Mouse (Mus musculus) heart, postnatal 0 days (tissue): ENCODE measurements around the gene Rnf227. TPM values are rescaled to one million over a fixed set of nuclear protein-coding genes. Genes with fewer than 3 reads are reported as not detected.
A peak's percentile ranks its signal among the peaks of the same experiment; 100 is the strongest.

Experiments
- ATAC-seq: fragments of 200-750 bp; cut with Nextera tagmentation; 2 replicates; pipeline ENCODE4 v1.8.0; 2017; ENCODE audit warnings: low read depth, moderate number of reproducible peaks, moderate library complexity; ENCODE audit not compliant: insufficient read depth
- DNase-seq: peaks from one replicate; pipeline ENCODE4 v3.0.0-alpha.2; 2016; ENCODE audit warnings: low spot score
- H3K27ac ChIP-seq: fragments of 300-500 bp; sonication (generic); 2 replicates; pipeline ENCODE4 v1.5.1; 2014; ENCODE audit warnings: low read depth, mild to moderate bottlenecking
- H3K27me3 ChIP-seq: fragments of 300-500 bp; sonication (generic); 2 replicates; pipeline ENCODE4 v1.6.1; 2014; ENCODE audit warnings: low read length, mixed read lengths; ENCODE audit not compliant: control insufficient read depth, insufficient read depth
- H3K36me3 ChIP-seq: fragments of 300-500 bp; sonication (generic); replicated peaks from 2 replicates; pipeline ENCODE4 v1.6.1; 2014; ENCODE audit warnings: low read length, mixed read lengths; ENCODE audit not compliant: control insufficient read depth, insufficient read depth
- H3K4me1 ChIP-seq: fragments of 300-500 bp; sonication (generic); 2 replicates; pipeline ENCODE4 v1.6.1; 2014; ENCODE audit warnings: antibody characterized with exemption; ENCODE audit not compliant: control insufficient read depth, insufficient read depth
- H3K4me2 ChIP-seq: fragments of 300-500 bp; sonication (generic); 2 replicates; pipeline ENCODE4 v1.6.1; 2014; ENCODE audit warnings: low read depth, mild to moderate bottlenecking, low read length, moderate library complexity
- H3K4me3 ChIP-seq: fragments of 300-500 bp; sonication (generic); 2 replicates; pipeline ENCODE4 v1.5.1; 2014; ENCODE audit warnings: low read depth, low read length
- H3K9ac ChIP-seq: fragments of 300-500 bp; sonication (generic); replicated peaks from 2 replicates; pipeline ENCODE4 v1.6.1; 2014; ENCODE audit warnings: low read depth, low read length, mixed read lengths
- H3K9me3 ChIP-seq: fragments of 300-500 bp; sonication (generic); replicated peaks from 2 replicates; pipeline ENCODE4 v1.6.1; 2016; ENCODE audit warnings: low read length; ENCODE audit not compliant: control insufficient read depth
- CTCF ChIP-seq: IDR thresholded peaks from 2 replicates; pipeline ENCODE4 v1.5.1; 2016; ENCODE audit warnings: antibody characterized with exemption, control low read depth, low read depth
- EP300 ChIP-seq: IDR thresholded peaks from 2 replicates; pipeline ENCODE4 v1.6.1; 2016; ENCODE audit warnings: antibody characterized with exemption, low read depth
- WGBS: fragments of 180-500 bp; shearing (Covaris S2); extraction: QIAGEN DNeasy Blood & Tissue Kit; methylation state at CpG from one replicate; pipeline ENCODE4 v1.1.7; 2014; 5-methylcytosine and 5-hydroxymethylcytosine counted together
- polyA plus RNA-seq: library from polyadenylated mRNA; unstranded; fragments of >200 nt; fragmentation: Nextera tagmentation; extraction: Ambion mirVana; gene quantifications from 2 replicates; pipeline ENCODE4 v1.2.1, GENCODE M21; 2015
- total RNA-seq: library from RNA; depleted of rRNA; stranded (reverse); fragments of >200 nt; gene quantifications from 2 replicates; pipeline ENCODE4 v1.2.3, GENCODE M21; 2014; ENCODE audit warnings: low replicate concordance; rRNA removed

Rnf227 gene
- total and polyA plus RNA-seq, 2 experiments from 2014 or later, result 3.4 to 10.2 TPM

DNA sequence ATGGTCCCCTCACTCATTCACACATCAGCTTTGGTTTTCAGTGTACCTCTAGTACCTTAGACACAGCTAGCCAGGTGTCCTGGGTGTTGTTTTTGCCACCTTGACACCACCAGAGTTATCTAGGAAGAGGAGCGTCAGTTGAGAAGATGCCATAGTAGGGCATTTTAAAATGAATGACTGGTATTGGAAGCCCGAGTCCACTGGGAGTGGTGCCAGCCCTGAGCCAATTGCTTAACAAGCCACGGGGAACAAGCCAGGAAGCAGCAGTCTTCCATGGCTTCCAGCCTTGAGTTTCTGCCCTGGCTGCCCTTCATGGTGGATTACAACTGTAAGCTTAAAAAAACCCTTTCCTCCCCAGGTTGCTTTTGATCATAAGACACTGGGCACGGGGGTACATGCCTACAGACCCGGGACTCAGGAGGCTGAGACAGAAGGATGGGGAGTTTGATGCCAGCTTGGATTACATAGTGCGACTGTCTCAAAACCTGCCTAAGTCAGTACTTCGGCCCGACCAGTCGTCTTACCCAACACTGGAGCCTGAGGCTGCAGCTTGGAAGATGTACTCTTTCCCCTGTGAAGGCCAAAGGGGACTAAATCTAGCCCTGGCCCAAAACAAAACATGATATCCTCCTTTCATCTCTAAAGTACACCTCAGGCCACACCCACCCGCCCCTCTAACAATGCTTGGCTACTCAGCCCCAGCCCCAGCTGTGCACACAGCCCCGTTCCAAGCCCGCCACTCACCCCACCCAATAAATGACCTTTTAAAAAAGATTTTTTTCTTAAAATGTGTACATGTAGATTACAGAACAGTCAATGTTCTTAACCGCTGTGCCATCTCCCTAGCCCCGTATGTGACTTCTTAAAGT is 49.5 kb downstream of the Rnf227 start:
- no peak for TF ChIP-seq EP300
- no peak overlapping the region for H3K27ac ChIP-seq
- H3K4me1 ChIP-seq, result no peaks in the 10 kb centered on the region
- H3K4me2 ChIP-seq, result no peak overlapping the region
- no peaks in the 10 kb centered on the region for H3K36me3 ChIP-seq
- DNase-seq (no peak), ATAC-seq (no peak)
- H3K4me3 ChIP-seq, result no peak overlapping the region
- no peaks in the 10 kb centered on the region for H3K9me3 ChIP-seq
- 62% methylated on average over 14 of the region's 14 CpGs for whole genome bisulfite sequencing
- no peak overlapping the region for H3K9ac ChIP-seq
- no peaks in the 10 kb centered on the region for H3K27me3 ChIP-seq

DNA sequence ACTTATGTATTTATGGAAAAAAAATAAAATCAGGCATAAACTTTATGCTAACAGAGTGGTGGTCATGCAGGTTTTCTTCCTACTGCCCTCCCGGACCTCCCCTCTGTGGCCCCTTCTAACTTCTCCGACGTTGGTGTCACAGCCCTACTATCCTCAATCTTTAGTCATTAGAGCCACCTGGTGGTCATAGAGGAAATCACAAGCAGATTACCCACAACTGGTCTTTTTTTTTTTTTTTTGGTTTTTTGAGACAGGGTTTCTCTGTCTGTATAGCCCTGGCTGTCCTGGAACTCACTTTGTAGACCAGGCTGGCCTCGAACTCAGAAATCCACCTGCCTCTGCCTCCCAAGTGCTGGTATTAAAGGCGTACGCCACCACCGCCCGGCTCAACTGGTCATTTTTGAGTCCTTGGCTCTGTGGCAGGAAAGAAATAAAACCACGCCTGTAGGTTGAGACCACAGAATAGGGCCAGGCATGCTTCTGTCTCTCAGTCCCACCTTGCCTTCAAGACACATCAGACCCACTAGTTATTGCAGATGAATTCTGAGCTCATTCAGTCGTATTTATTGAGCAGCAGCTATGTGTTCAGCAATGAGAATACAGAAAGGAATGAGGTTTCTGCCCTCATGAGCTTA is 50.3 kb downstream of the Rnf227 start:
- H3K9ac ChIP-seq, result no peak overlapping the region
- no peaks in the 10 kb centered on the region for H3K27me3 ChIP-seq
- ATAC-seq (peak; percentile 28; the same call in 1 of the 2 replicates), DNase-seq (no peak)
- 48% methylated on average over 10 of the region's 10 CpGs for WGBS
- no peak overlapping the region for H3K27ac ChIP-seq
- H3K4me2 ChIP-seq, result no peak overlapping the region
- TF ChIP-seq CTCF (peak; percentile 70), EP300 (no peak)
- H3K9me3 ChIP-seq, result no peaks in the 10 kb centered on the region
- H3K4me3 ChIP-seq, result no peak overlapping the region
- no peaks in the 10 kb centered on the region for H3K36me3 ChIP-seq
- H3K4me1 ChIP-seq, result no peaks in the 10 kb centered on the region

Other genes starting within 250 kb of the Rnf227 start
- 76.8 and 93.5 TPM in 2 replicates for gene Per1, start 245.2 kb upstream of the Rnf227 start, total RNA-seq
- 8.1 and 9.7 TPM in 2 replicates for gene Per1, start 245.2 kb upstream of the Rnf227 start, polyA plus RNA-seq
- gene Hes7, start 220.1 kb upstream of the Rnf227 start, total RNA-seq, result not detected in 2 replicates
- gene Hes7, start 220.1 kb upstream of the Rnf227 start, polyA plus RNA-seq, result 0.26 and 0.29 TPM in 2 replicates
- gene 9130213A22Rik, start 217.9 kb upstream of the Rnf227 start, total RNA-seq, result 0.66 TPM in 1 of 2 replicates, not detected in the other
- gene 9130213A22Rik, start 217.9 kb upstream of the Rnf227 start, polyA plus RNA-seq, result 0.30 and 0.49 TPM in 2 replicates
- gene Aloxe3, start 214.6 kb upstream of the Rnf227 start, total RNA-seq, result 0.58 TPM in 1 of 2 replicates, not detected in the other
- 0.08 TPM in 1 of 2 replicates, not detected in the other for gene Aloxe3, start 214.6 kb upstream of the Rnf227 start, polyA plus RNA-seq
- not detected in 2 replicates for gene Alox12b, start 183.5 kb upstream of the Rnf227 start, total RNA-seq
- gene Alox12b, start 183.5 kb upstream of the Rnf227 start, polyA plus RNA-seq, result not detected in 2 replicates
- 3.0 and 3.7 TPM in 2 replicates for gene Alox8, start 142.6 kb upstream of the Rnf227 start, total RNA-seq
- 0.86 and 2.5 TPM in 2 replicates for gene Alox8, start 142.6 kb upstream of the Rnf227 start, polyA plus RNA-seq
- gene Gucy2e, start 103.4 kb upstream of the Rnf227 start, total RNA-seq, result 0.27 TPM in 1 of 2 replicates, not detected in the other
- 0.07 and 0.15 TPM in 2 replicates for gene Gucy2e, start 103.4 kb upstream of the Rnf227 start, polyA plus RNA-seq
- gene Cntrob, start 16.7 kb upstream of the Rnf227 start, total RNA-seq, result 7.5 and 15.5 TPM in 2 replicates
- 6.9 and 8.4 TPM in 2 replicates for gene Cntrob, start 16.7 kb upstream of the Rnf227 start, polyA plus RNA-seq
- 240 and 263 TPM in 2 replicates for gene Trappc1, start 16.5 kb upstream of the Rnf227 start, total RNA-seq
- 180 and 186 TPM in 2 replicates for gene Trappc1, start 16.5 kb upstream of the Rnf227 start, polyA plus RNA-seq
- gene Kcnab3, start 14.2 kb upstream of the Rnf227 start, total RNA-seq, result 1.1 and 2.8 TPM in 2 replicates
- gene Kcnab3, start 14.2 kb upstream of the Rnf227 start, polyA plus RNA-seq, result 1.1 and 1.4 TPM in 2 replicates
- 23.6 and 23.8 TPM in 2 replicates for gene Chd3, start 28.9 kb downstream of the Rnf227 start, total RNA-seq
- gene Chd3, start 28.9 kb downstream of the Rnf227 start, polyA plus RNA-seq, result 10.3 and 12.4 TPM in 2 replicates
- 64.9 and 93.4 TPM in 2 replicates for gene Naa38, start 55.0 kb downstream of the Rnf227 start, total RNA-seq
- gene Naa38, start 55.0 kb downstream of the Rnf227 start, polyA plus RNA-seq, result 171 and 175 TPM in 2 replicates
- 14.2 and 17.6 TPM in 2 replicates for gene Cyb5d1, start 55.2 kb downstream of the Rnf227 start, total RNA-seq
- 16.7 and 18.6 TPM in 2 replicates for gene Cyb5d1, start 55.2 kb downstream of the Rnf227 start, polyA plus RNA-seq
- gene Tmem88, start 57.8 kb downstream of the Rnf227 start, total RNA-seq, result 32.4 and 33.0 TPM in 2 replicates
- 59.7 and 62.5 TPM in 2 replicates for gene Tmem88, start 57.8 kb downstream of the Rnf227 start, polyA plus RNA-seq
- 7.8 and 10.0 TPM in 2 replicates for gene Kdm6b, start 73.2 kb downstream of the Rnf227 start, total RNA-seq
- gene Kdm6b, start 73.2 kb downstream of the Rnf227 start, polyA plus RNA-seq, result 23.0 and 23.6 TPM in 2 replicates
- gene Dnah2, start 208.6 kb downstream of the Rnf227 start, total RNA-seq, result not detected in 2 replicates
- gene Dnah2, start 208.6 kb downstream of the Rnf227 start, polyA plus RNA-seq, result 0.03 and 0.30 TPM in 2 replicates
- 70.1 and 79.5 TPM in 2 replicates for gene Efnb3, start 219.7 kb downstream of the Rnf227 start, total RNA-seq
- gene Efnb3, start 219.7 kb downstream of the Rnf227 start, polyA plus RNA-seq, result 69.4 and 75.6 TPM in 2 replicates
- gene Wrap53, start 239.8 kb downstream of the Rnf227 start, total RNA-seq, result 12.4 and 18.7 TPM in 2 replicates
- gene Wrap53, start 239.8 kb downstream of the Rnf227 start, polyA plus RNA-seq, result 6.7 and 7.8 TPM in 2 replicates
- gene Trp53, start 239.9 kb downstream of the Rnf227 start, total RNA-seq, result 33.6 and 35.9 TPM in 2 replicates
- 31.5 and 32.6 TPM in 2 replicates for gene Trp53, start 239.9 kb downstream of the Rnf227 start, polyA plus RNA-seq